Mouse (Mus musculus) G1E-ER4 (cell line): Measurements from ENCODE around the gene Vgll4. TPM values are rescaled to one million over a fixed set of nuclear protein-coding genes. Genes with fewer than 3 reads are reported as not detected.
A peak's percentile ranks its signal among the peaks of the same experiment; 100 is the strongest.

Experiments
- GATA1 ChIP-seq: IDR thresholded peaks from one replicate; pipeline ENCODE4 v1.8.0; 2012; ENCODE audit warnings: low read length, inconsistent platforms
- polyA plus RNA-seq: library from polyadenylated mRNA; stranded (reverse); fragments of >175 nt; gene quantifications from 2 replicates; pipeline ENCODE4 v1.2.3, GENCODE M21; 2012

Gene Vgll4
- polyA plus RNA-seq, 1 experiment, result 28.2 TPM

DNA sequence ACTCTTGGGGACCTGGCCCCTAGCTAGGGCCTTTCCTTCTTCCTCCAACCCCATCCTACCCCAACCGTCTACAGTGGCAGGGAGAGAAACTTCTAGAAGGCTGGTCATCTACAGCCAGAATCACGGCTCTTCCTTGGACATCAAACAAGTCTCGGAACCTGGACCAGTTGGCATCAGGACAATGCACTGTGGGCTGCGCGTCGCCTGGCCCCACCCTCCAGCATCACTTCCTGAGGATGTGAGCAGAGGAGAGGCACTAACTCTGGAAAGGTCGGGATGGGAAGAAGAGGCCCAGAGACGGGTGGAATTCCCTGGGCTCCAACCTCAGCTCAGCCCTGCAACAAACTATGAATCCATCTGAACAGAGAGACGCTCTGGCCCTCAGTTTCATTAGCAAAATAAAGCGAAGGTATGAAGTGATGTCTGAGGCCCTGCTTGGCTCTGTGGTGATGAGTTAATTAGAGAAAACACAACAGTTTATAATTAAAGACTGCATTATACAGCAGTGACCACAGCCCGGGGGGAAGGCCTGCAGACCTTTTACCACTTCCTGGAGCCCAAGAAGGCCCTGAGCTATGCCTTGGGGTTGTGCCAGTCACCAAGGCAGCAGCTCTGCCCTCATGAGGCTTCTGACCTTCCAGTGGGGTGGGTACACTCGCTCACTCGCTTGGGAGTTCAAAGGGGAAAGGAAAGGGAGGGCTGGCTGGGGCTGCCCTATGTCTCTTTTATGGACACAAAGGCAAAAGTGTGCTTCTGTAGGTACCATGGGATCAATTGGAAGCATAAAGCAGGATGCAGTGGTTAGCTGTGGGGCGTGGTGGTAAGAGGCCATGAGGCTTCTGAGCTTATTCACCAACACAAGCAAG, 51.8 kb downstream of the Vgll4 start:
- no peak for TF ChIP-seq GATA1

- TF ChIP-seq GATA1, result no peak
These were observed 52.7 kb downstream of the Vgll4 start for GRCm38 (mm10) chr6:114917129-114917528.

GRCm38 (mm10) chr6:114916715-114916992, 53.1 kb downstream of the Vgll4 start:
- no peak for TF ChIP-seq GATA1

DNA sequence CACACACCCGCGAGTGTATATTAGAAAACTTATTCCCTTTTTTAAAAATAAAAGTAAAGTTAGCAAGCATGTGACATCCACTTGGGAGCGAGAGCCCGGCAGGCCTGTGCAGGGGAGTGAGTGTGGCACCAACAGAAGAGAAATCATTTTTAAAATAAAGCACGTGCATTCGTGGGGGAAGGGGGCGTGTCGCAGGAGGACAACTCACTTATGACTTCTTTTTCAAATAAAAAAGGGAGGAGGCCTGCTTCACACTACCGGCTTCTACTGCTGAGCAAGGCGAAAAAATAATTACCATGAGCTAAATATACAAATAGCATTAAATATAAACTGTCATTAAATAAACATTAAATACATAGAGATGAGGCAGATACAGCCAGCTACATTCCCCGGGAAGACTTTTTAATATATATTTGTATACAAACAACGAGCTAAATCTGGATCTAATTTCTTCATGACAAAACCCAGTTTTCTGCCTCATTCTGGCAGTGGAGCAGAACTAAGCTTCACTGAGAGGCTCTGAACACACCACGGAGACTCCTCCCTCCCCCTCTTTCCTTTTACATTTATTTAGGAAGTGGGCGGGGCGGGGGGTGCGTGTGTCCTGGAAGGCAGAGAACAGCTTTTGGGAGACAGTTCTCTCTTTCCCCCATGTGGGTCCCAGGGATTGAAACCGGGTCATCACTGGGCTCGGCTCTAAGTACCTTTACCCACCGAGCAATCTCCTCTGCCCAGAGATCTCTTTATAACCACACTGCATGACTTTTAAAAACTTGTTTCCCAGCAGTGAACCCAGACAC, 53.7 kb downstream of the Vgll4 start:
- TF ChIP-seq GATA1, result no peak

GRCm38 (mm10) chr6:114914041-114914716, 55.6 kb downstream of the Vgll4 start:
- no peak for TF ChIP-seq GATA1

GRCm38 (mm10) chr6:114913142-114913541, 56.7 kb downstream of the Vgll4 start:
- no peak for TF ChIP-seq GATA1

DNA sequence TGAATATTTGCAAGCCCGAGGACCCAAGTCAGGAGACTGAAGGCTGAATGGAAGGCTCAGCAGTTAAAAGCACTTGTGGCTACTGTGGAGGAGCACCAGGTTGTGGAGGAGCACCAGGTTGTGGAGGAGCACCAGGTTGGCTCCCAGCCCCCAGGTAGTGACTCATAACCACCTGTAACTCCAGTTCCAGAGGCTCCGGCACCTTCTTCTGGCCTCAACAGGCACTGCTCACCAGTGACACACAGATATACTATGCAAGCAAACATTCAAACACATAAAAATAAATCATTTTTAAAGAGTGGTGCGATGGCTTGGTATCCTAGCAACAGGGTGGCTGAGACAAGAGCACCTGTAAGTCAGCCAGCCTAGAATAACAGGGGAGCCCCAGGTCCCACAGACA, 58.3 kb downstream of the Vgll4 start:
- no peak for TF ChIP-seq GATA1

DNA sequence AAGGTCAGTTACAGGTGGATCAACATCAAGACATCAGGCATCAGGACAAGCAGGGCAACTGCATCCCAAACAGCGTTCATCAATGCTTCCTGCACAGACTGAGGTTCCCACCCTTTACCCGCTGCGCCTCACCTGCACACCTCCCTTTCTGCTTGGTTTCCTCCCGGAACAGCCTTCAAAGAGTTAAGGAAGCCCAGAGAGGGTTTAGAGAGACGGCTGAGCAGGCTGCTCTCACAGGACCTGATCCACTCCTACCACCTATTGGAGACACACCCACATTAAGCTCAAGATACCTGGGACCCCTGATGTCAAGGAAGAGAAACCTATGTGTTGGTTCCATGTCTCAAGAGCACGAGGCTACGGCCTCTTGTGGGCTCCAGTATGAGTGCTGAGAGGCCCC, 60.0 kb downstream of the Vgll4 start:
- TF ChIP-seq GATA1, result no peak

DNA sequence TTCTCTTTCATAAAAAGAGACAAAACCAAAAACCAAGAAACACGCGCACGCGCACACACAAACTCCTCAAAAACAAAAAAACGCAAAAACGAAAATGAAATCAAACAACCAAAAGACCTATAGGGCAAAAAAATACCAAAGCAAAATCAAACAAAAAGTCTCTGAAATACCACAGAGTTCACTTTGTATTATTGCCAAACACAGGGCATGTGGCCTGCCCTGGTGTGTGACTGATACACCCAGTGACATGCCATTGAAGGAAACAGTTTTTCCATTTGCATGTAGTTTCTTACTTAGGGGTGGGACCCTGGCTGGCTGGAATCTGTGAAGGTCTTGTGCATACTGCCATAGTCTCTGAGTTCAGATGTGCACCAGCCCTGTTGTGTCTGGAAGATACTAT, 62.3 kb downstream of the Vgll4 start:
- no peak for TF ChIP-seq GATA1

GRCm38 (mm10) chr6:114906209-114906608, 63.6 kb downstream of the Vgll4 start:
- TF ChIP-seq GATA1, result no peak

- no peak for TF ChIP-seq GATA1
These were observed 64.4 kb downstream of the Vgll4 start for GRCm38 (mm10) chr6:114905253-114906028.

- TF ChIP-seq GATA1, result no peak
These were observed 65.0 kb downstream of the Vgll4 start for GRCm38 (mm10) chr6:114904818-114905217.

- TF ChIP-seq GATA1, result no peak
These were observed 65.6 kb downstream of the Vgll4 start for GRCm38 (mm10) chr6:114904233-114904632.

DNA sequence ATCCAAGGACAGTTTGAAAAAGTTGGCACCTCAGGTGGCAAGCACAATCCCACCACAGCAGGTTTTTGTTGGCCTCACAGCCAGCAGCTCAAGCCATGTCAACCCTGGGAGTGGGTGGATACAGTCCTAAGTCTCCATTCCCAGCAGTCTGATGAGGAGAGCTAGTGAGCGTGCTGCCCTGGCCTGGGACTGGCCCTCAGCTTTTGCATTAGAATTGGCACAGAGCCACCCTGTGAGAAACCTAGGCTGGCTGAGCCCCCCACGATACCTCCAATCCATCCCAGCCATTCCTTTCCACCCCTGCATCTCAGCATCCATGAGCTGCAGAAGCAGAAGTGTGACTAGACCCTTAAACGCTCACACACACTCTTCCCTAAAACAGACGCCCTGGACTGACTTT, 67.9 kb downstream of the Vgll4 start:
- no peak for TF ChIP-seq GATA1

DNA sequence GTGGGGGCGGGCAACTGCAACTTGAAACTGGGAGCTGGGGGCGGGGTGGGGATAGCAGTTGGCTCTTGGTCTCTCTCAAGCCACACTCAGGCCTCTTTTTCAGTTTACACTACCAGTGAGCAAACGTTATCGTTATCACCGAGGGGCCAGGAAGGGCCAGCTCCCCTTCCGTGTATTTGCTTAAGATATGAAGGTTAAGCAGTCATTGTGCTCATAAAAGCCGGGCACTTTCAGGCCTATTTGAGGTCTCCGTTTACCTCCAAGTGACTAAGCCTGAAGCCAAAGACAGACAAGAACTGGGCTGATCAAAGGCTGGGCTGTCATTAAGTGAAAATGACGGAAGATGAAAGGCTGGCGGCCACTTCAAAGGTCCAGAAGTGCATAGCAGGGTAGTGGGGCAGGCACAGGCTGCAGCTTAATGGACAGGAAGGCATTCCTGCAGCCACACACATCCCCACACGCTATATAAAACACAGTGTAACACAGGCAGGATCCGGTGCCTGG, 68.4 kb downstream of the Vgll4 start:
- peak; percentile 66 for TF ChIP-seq GATA1
